Mouse (Mus musculus) kidney, adult 2 months (tissue): Measurements from ENCODE around the gene Arf1. TPM values are rescaled to one million over a fixed set of nuclear protein-coding genes. Genes with fewer than 3 reads are reported as not detected.
"Not testable (repeated sequence)": the region's sequence is repeated elsewhere in the genome, so short reads cannot be mapped to it uniquely, and the experiment has no call there.

Experiments used
- DNase-seq: peaks from one replicate; pipeline ENCODE4 v3.0.0; 2021
- H3K27ac ChIP-seq: fragments of 200-500 bp; 2 replicates; pipeline ENCODE4 v1.5.1; 2012; ENCODE audit warnings: low read depth, low read length, control low read depth, inconsistent platforms; ENCODE audit not compliant: insufficient read depth
- H3K27me3 ChIP-seq: fragments of 200-500 bp; replicated peaks from 2 replicates; pipeline ENCODE4 v1.6.1; 2012; ENCODE audit warnings: mild to moderate bottlenecking, moderate library complexity, low read length, inconsistent platforms; ENCODE audit not compliant: control insufficient read depth, insufficient read depth
- H3K36me3 ChIP-seq: fragments of 200-500 bp; 2 replicates; pipeline ENCODE4 v1.6.1; 2012; ENCODE audit warnings: mild to moderate bottlenecking, moderate library complexity, low read length, inconsistent platforms; ENCODE audit not compliant: control insufficient read depth, insufficient read depth
- H3K4me1 ChIP-seq: fragments of 200-500 bp; 2 replicates; pipeline ENCODE4 v1.6.1; 2011; ENCODE audit warnings: low read length; ENCODE audit not compliant: control insufficient read depth, insufficient read depth
- H3K4me3 ChIP-seq: fragments of 200-500 bp; 2 replicates; pipeline ENCODE4 v1.5.1; 2011; ENCODE audit warnings: mild to moderate bottlenecking, low read depth, low read length, control low read depth; ENCODE audit not compliant: insufficient read depth
- CTCF ChIP-seq: fragments of 200-500 bp; conservative IDR thresholded peaks from 2 replicates; pipeline ENCODE4 v1.5.1; 2011; ENCODE audit warnings: low read depth, mild to moderate bottlenecking, control low read depth, low read length, moderate library complexity, mixed read lengths; ENCODE audit not compliant: insufficient read depth, insufficient read length
- POLR2A ChIP-seq: fragments of 200-500 bp; IDR thresholded peaks from one replicate; pipeline ENCODE4 v1.6.1; 2011; ENCODE audit warnings: low read depth, low read length, control low read depth
- WGBS: fragments of 180-500 bp; shearing (Covaris S2); methylation state at CpG from one replicate; pipeline ENCODE4 v1.1.7; 2018; 5-methylcytosine and 5-hydroxymethylcytosine counted together
- polyA plus RNA-seq: library from polyadenylated mRNA; depleted of rRNA; stranded (reverse); fragments of >200 nt; gene quantifications from 2 replicates; pipeline ENCODE4 v1.2.3, GENCODE M21; 2012

Gene Arf1
- polyA plus RNA-seq, 1 experiment = 490 TPM

- DNase-seq = peak; percentile 79
- WGBS = 56% methylated on average over 4 of the region's 4 CpGs
- no peak overlapping the region for H3K4me3 ChIP-seq
- TF ChIP-seq POLR2A (no peak), CTCF (no peak)
- peaks cover 31% of the 10 kb centered on the region for H3K4me1 ChIP-seq
- H3K36me3 ChIP-seq = no peaks in the 10 kb centered on the region
- H3K27me3 ChIP-seq = no peaks in the 10 kb centered on the region
- H3K27ac ChIP-seq = peak overlapping the region; percentile 54
Observed at GRCm38 (mm10) chr11:59218389-59218998, 9.6 kb downstream of the Arf1 start.

DNA sequence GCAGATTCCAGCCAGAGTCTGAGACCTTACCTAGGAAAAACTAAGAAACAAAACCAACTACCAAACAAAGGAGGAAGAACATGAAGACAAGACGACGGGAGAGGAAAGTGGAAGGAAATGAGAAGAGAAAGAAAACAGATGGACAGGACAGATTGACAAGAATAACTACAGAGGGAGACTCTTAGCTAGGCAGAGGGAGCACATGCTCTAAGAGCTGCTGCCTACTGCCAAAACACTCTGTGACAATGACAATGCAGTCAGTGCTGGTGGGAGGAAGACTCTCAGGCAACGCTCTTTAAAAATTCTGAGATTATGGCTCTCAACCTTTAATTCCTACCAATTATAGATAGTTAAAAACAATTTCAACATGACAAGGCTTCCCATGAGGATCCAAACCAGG lies 11.1 kb downstream of the Arf1 start:
- peaks cover 19% of the 10 kb centered on the region for H3K4me1 ChIP-seq
- H3K4me3 ChIP-seq = no peak overlapping the region
- no peaks in the 10 kb centered on the region for H3K36me3 ChIP-seq
- WGBS = 48% methylated on average over 3 of the region's 3 CpGs
- DNase-seq = no peak
- no peak overlapping the region for H3K27ac ChIP-seq
- H3K27me3 ChIP-seq = no peaks in the 10 kb centered on the region
- TF ChIP-seq POLR2A (no peak), CTCF (no peak)

GRCm38 (mm10) chr11:59212892-59213494 lies 15.1 kb downstream of the Arf1 start:
- peaks cover 14% of the 10 kb centered on the region; the same call in 1 of the 2 replicates for H3K4me1 ChIP-seq
- no peak overlapping the region for H3K4me3 ChIP-seq
- DNase-seq = no peak
- H3K36me3 ChIP-seq = 0 out of 2 replicates have a peak, but pooled peaks cover 2% of the 10 kb centered on the region
- H3K27ac ChIP-seq = no peak overlapping the region
- 82% methylated on average over 12 of the region's 12 CpGs for WGBS
- no peaks in the 10 kb centered on the region for H3K27me3 ChIP-seq
- TF ChIP-seq CTCF = no peak
- no peak for TF ChIP-seq POLR2A

- not testable (repeated sequence) for H3K27me3 ChIP-seq, H3K27ac ChIP-seq, H3K4me3 ChIP-seq, H3K36me3 ChIP-seq, DNase-seq
- 58% methylated on average over 12 of the region's 12 CpGs for WGBS
- peaks cover 13% of the 10 kb centered on the region; the same call in 1 of the 2 replicates for H3K4me1 ChIP-seq
Observed at GRCm38 (mm10) chr11:59212320-59212719, 15.8 kb downstream of the Arf1 start.

DNA sequence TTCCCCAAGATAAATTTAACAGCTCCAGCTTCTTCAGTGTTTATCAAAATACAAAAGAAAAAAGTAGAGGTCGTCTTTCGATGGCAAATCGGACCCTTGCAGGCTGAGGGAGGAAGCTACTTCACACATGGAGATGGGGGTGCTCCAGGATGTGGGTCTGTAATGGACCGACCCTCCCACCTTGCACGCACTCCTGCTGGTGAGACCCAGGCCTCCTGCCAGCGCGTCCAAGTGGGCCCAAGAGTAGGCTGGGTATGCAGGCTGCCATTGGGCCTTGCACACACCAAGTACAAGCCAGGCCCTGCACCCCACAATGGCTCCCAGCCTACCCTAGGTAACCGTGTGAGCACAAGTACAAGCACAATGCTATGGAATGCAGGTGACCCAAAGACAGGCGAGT lies 16.5 kb downstream of the Arf1 start:
- not testable (repeated sequence) for H3K4me1 ChIP-seq, H3K27me3 ChIP-seq, H3K36me3 ChIP-seq, DNase-seq, H3K4me3 ChIP-seq, H3K27ac ChIP-seq
- WGBS = 83% methylated on average over 9 of the region's 9 CpGs

GRCm38 (mm10) chr11:59210020-59210419 lies 18.1 kb downstream of the Arf1 start:
- no peak for DNase-seq
- 58% methylated on average over 4 of the region's 4 CpGs for WGBS
- 0 out of 2 replicates have a peak, but pooled peaks cover 2% of the 10 kb centered on the region for H3K36me3 ChIP-seq
- TF ChIP-seq CTCF (no peak), POLR2A (no peak)
- H3K4me3 ChIP-seq = no peak overlapping the region
- peaks cover 8% of the 10 kb centered on the region; the same call in 1 of the 2 replicates for H3K4me1 ChIP-seq
- H3K27me3 ChIP-seq = no peaks in the 10 kb centered on the region
- H3K27ac ChIP-seq = no peak overlapping the region

DNA sequence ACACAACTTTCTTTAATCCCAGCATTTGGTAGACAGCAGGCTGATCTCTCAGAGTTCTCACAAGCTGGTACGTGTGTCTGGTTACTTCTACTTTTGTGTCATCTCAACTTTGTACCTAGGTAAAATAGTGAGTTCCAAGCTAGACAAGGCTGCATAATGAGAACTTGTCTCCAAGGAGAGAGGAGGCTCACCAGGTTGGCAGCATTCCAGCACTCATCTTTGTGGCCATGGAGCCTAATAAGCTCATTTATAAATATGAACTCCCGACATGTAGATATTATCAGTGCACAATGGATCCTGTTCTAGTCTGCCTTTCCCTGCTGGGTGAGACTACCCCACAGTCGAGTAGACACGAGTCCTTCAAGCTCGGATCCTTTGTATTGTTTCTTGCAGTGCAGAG lies 18.5 kb downstream of the Arf1 start:
- H3K27me3 ChIP-seq = no peaks in the 10 kb centered on the region
- TF ChIP-seq CTCF (no peak), POLR2A (no peak)
- no peak for DNase-seq
- no peak overlapping the region for H3K4me3 ChIP-seq
- no peak overlapping the region for H3K27ac ChIP-seq
- peaks cover 8% of the 10 kb centered on the region; the same call in 1 of the 2 replicates for H3K4me1 ChIP-seq
- 50% methylated on average over 5 of the region's 5 CpGs for WGBS
- 0 out of 2 replicates have a peak, but pooled peaks cover 2% of the 10 kb centered on the region for H3K36me3 ChIP-seq
